Mouse (Mus musculus) ES-E14 (cell line): ENCODE data around the gene Tasp1.

Experiments used
- CHD2 ChIP-seq: IDR thresholded peaks from 2 replicates; pipeline ENCODE4 v1.6.1; 2014; ENCODE audit warnings: mild to moderate bottlenecking, low read depth, low read length, inconsistent platforms
- MAFK ChIP-seq: IDR thresholded peaks from 2 replicates; pipeline ENCODE4 v1.6.1; 2014; ENCODE audit warnings: mild to moderate bottlenecking, low read depth, low read length, inconsistent platforms; ENCODE audit not compliant: insufficient read depth
- ZC3H11A ChIP-seq: IDR thresholded peaks from 2 replicates; pipeline ENCODE4 v1.6.1; 2012; ENCODE audit warnings: low read depth, mild to moderate bottlenecking, inconsistent platforms, low read length, borderline replicate concordance
- ZNF384 ChIP-seq: IDR thresholded peaks from 2 replicates; pipeline ENCODE4 v1.6.1; 2012; ENCODE audit warnings: low read depth, low read length, inconsistent platforms

GRCm38 (mm10) chr2:140097131-140097591, 30.6 kb upstream of the Tasp1 start:
- TF ChIP-seq CHD2 = no peak
- no peak for TF ChIP-seq MAFK
- TF ChIP-seq ZC3H11A = no peak
- TF ChIP-seq ZNF384 = no peak
